Mouse (Mus musculus) stomach, postnatal 0 days (tissue): Measurements from ENCODE around the gene Cmtm5. TPM values are rescaled to one million over a fixed set of nuclear protein-coding genes. Genes with fewer than 3 reads are reported as not detected.

Experiments
- ATAC-seq: fragments of 200-750 bp; cut with Nextera tagmentation; 2 replicates; pipeline ENCODE4 v1.8.0; 2017; ENCODE audit not compliant: low FRiP score, low TSS enrichment
- DNase-seq: peaks from one replicate; pipeline ENCODE4 v3.0.0-alpha.2; 2016; ENCODE audit warnings: low spot score
- H3K27ac ChIP-seq: fragments of 300-500 bp; sonication (generic); replicated peaks from 2 replicates; pipeline ENCODE4 v1.5.1; 2014; ENCODE audit warnings: mild to moderate bottlenecking, control low read depth
- H3K27me3 ChIP-seq: fragments of 300-500 bp; sonication (generic); 2 replicates; pipeline ENCODE4 v1.6.1; 2014; ENCODE audit warnings: low read length; ENCODE audit not compliant: control insufficient read depth, insufficient read depth
- H3K36me3 ChIP-seq: fragments of 300-500 bp; sonication (generic); 2 replicates; pipeline ENCODE4 v1.6.1; 2014; ENCODE audit warnings: low read length, mixed read lengths; ENCODE audit not compliant: control insufficient read depth, insufficient read depth
- H3K4me1 ChIP-seq: fragments of 300-500 bp; sonication (generic); replicated peaks from 2 replicates; pipeline ENCODE4 v1.6.1; 2014; ENCODE audit warnings: antibody characterized with exemption; ENCODE audit not compliant: control insufficient read depth, insufficient read depth
- H3K4me2 ChIP-seq: fragments of 300-500 bp; sonication (generic); replicated peaks from 2 replicates; pipeline ENCODE4 v1.6.1; 2014; ENCODE audit warnings: low read depth, mild to moderate bottlenecking, control low read depth, moderate library complexity
- H3K4me3 ChIP-seq: fragments of 300-500 bp; sonication (generic); 2 replicates; pipeline ENCODE4 v1.5.1; 2014; ENCODE audit warnings: low read depth, low read length, control low read depth
- H3K9ac ChIP-seq: fragments of 300-500 bp; sonication (generic); 2 replicates; pipeline ENCODE4 v1.6.1; 2014; ENCODE audit warnings: mild to moderate bottlenecking, low read length, control low read depth, mixed read lengths
- H3K9me3 ChIP-seq: fragments of 300-500 bp; sonication (generic); 2 replicates; pipeline ENCODE4 v1.6.1; 2016; ENCODE audit warnings: low read length; ENCODE audit not compliant: control insufficient read depth
- CTCF ChIP-seq: IDR thresholded peaks from 2 replicates; pipeline ENCODE4 v1.5.1; 2016; ENCODE audit warnings: antibody characterized with exemption, low read depth, mild to moderate bottlenecking, moderate library complexity
- EP300 ChIP-seq: optimal IDR thresholded peaks from 2 replicates; pipeline ENCODE3; 2016; ENCODE audit warnings: antibody characterized with exemption
- WGBS: fragments of 180-500 bp; shearing (Covaris S2); extraction: QIAGEN DNeasy Blood & Tissue Kit; methylation state at CpG from one replicate; pipeline ENCODE4 v1.1.7; 2014; 5-methylcytosine and 5-hydroxymethylcytosine counted together
- polyA plus RNA-seq: library from polyadenylated mRNA; unstranded; fragments of >200 nt; fragmentation: Nextera tagmentation; extraction: Ambion mirVana; gene quantifications from 2 replicates; pipeline ENCODE4 v1.2.1, GENCODE M21; 2015

The Cmtm5 gene
- polyA plus RNA-seq, 1 experiment from 2014 or later: 3.3 TPM

GRCm38 (mm10) chr14:54938431-54939219, 2.6 kb downstream of the Cmtm5 start:
- Histone ChIP-seq H3K4me3 (no peak overlapping the region), H3K36me3 (no peaks in the 10 kb centered on the region), H3K4me2 (no peak overlapping the region), H3K9me3 (no peaks in the 10 kb centered on the region), H3K9ac (no peak overlapping the region), H3K4me1 (no peaks in the 10 kb centered on the region), H3K27ac (no peak overlapping the region), H3K27me3 (no peaks in the 10 kb centered on the region)
- ATAC-seq: no peak
- DNase-seq: no peak
- 79% methylated on average over 15 of the region's 15 CpGs for WGBS
- no peak for TF ChIP-seq EP300
- no peak for TF ChIP-seq CTCF

DNA sequence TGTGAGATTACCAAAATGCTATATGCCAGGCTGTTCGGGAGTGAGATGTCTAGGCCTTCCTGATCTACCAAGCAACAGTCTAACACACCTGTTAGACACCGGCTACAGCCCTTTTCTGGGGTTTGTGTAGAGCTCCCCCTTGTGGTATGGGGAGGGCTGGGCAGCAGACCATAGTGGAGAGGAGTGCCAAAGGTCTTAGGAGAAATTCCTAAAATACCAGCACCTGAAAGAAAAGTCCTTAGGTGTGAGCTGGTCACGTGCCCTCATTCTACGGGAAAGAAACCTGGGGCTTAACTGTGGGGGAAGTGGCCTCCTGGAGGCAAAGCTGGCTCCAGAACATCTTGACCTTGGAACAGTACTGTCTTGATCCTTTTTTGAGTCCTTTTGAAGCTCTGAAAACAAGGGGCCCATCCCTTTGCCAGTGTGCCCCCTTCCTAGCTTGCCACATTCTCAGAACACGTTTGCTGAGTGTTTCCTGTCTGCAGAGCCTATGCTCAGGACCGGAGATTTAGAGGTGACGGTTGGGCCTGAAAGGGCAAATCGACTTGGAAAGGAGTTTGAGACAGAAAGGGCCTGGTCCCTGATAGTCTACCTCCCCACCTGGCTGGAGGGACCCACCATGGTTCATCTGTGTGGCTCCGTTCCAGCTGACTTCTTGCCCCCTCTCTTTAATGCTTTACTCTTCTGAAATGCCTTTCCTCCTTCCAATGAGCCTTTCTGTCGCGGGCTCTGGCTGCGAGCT, 3.5 kb downstream of the Cmtm5 start:
- H3K27me3 ChIP-seq: no peaks in the 10 kb centered on the region
- H3K9me3 ChIP-seq: no peaks in the 10 kb centered on the region
- H3K27ac ChIP-seq: no peak overlapping the region
- WGBS: 56% methylated on average over 12 of the region's 12 CpGs
- no peaks in the 10 kb centered on the region for H3K4me1 ChIP-seq
- ATAC-seq (peak; percentile 76), DNase-seq (peak; percentile 79)
- no peak overlapping the region for H3K4me3 ChIP-seq
- no peak overlapping the region for H3K4me2 ChIP-seq
- H3K36me3 ChIP-seq: no peaks in the 10 kb centered on the region
- TF ChIP-seq EP300 (no peak), CTCF (peak; percentile 95)
- H3K9ac ChIP-seq: no peak overlapping the region

- H3K27ac ChIP-seq: no peak overlapping the region
- H3K9ac ChIP-seq: no peak overlapping the region
- TF ChIP-seq EP300: no peak
- TF ChIP-seq CTCF: no peak
- no peaks in the 10 kb centered on the region for H3K4me1 ChIP-seq
- no peak for ATAC-seq
- no peaks in the 10 kb centered on the region for H3K36me3 ChIP-seq
- DNase-seq: no peak
- H3K27me3 ChIP-seq: no peaks in the 10 kb centered on the region
- H3K4me3 ChIP-seq: no peak overlapping the region
- H3K4me2 ChIP-seq: no peak overlapping the region
- no peaks in the 10 kb centered on the region for H3K9me3 ChIP-seq
- WGBS: 66% methylated on average over 3 of the region's 3 CpGs
Measured at GRCm38 (mm10) chr14:54940176-54940530, 4.1 kb downstream of the Cmtm5 start.

DNA sequence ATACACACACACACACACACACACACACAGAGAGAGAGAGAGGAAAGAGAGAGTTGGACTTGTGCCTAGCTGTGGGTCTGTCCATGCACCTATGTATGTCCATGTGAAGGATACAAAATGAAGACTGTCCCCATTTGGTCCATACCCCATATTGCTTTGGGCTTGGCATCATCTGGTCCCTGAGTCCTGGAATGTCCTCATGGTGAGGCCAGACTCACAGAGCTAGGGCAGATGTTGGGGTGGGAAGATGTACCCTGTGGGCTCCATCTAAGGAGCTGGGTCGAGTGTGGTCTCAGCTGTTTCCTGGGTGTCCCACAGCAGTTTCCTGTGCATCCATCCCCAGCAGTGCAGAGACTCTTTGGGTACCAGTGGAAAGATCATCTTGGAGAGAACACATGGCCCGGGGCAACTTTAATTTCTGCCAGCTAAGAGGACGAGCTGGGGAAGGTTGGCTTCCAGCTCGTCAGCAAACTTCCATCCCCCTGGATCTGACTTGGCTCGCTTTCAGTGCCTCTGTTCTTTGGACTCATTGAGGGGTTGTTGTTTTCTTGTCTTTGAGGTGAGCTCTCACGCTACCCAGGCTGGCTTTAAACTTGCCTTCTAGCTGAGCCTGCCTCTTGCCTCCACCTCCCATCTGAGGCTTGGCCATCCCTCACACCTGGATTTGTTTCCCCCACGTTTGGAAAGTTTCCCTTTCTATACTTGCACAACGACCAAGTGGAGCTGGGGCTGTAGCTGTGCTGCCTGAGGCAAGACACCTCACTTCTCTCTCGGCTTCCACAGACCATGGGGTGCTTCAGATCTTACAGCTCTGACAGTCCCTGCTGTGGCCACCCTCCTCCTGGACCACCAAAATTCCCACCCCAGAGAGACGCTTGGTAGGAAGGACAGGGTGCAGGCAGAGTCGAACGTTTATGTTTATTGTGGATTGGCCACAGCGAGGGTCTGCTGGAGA, 5.2 kb downstream of the Cmtm5 start:
- no peaks in the 10 kb centered on the region for H3K4me1 ChIP-seq
- DNase-seq (no peak), ATAC-seq (no peak)
- H3K36me3 ChIP-seq: no peaks in the 10 kb centered on the region
- H3K9me3 ChIP-seq: no peaks in the 10 kb centered on the region
- H3K27me3 ChIP-seq: no peaks in the 10 kb centered on the region
- TF ChIP-seq EP300 (no peak), CTCF (no peak)
- WGBS: 59% methylated on average over 13 of the region's 13 CpGs
- no peak overlapping the region for H3K4me2 ChIP-seq
- no peak overlapping the region for H3K9ac ChIP-seq
- H3K27ac ChIP-seq: no peak overlapping the region
- no peak overlapping the region for H3K4me3 ChIP-seq

GRCm38 (mm10) chr14:54942479-54942878, 6.4 kb downstream of the Cmtm5 start:
- no peaks in the 10 kb centered on the region for H3K9me3 ChIP-seq
- H3K4me3 ChIP-seq: no peak overlapping the region
- H3K4me1 ChIP-seq: no peaks in the 10 kb centered on the region
- ATAC-seq (no peak), DNase-seq (no peak)
- H3K27ac ChIP-seq: no peak overlapping the region
- TF ChIP-seq CTCF (no peak), EP300 (no peak)
- no peaks in the 10 kb centered on the region for H3K27me3 ChIP-seq
- no peak overlapping the region for H3K4me2 ChIP-seq
- 91% methylated on average over 8 of the region's 8 CpGs for WGBS
- H3K36me3 ChIP-seq: no peaks in the 10 kb centered on the region
- H3K9ac ChIP-seq: no peak overlapping the region
